Mouse (Mus musculus): ENCODE results near the gene Emx1. TPM values are rescaled to one million over a fixed set of nuclear protein-coding genes. Genes with fewer than 3 reads are reported as not detected.

The Emx1 gene
- polyA plus RNA-seq, 1 experiment from 2014 or later = not detected

GRCm38 (mm10) chr6:85191751-85192440 lies 4.7 kb downstream of the Emx1 start:
- Histone ChIP-seq H3K4me2 (no peak overlapping the region), H3K4me1 (peaks cover 36% of the 10 kb centered on the region), H3K36me3 (no peaks in the 10 kb centered on the region), H3K9ac (no peak overlapping the region), H3K27ac (no peak overlapping the region), H3K4me3 (no peak overlapping the region), H3K27me3 (peaks cover 93% of the 10 kb centered on the region), H3K9me3 (no peaks in the 10 kb centered on the region)
- WGBS = 22% methylated on average over 9 of the region's 9 CpGs
- no peak for ATAC-seq (ENCODE audit: borderline replicate concordance, extremely low read depth, low FRiP score, low TSS enrichment)

- H3K9me3 ChIP-seq = no peaks in the 10 kb centered on the region
- no peak overlapping the region for H3K9ac ChIP-seq
- H3K36me3 ChIP-seq = no peaks in the 10 kb centered on the region
- H3K4me3 ChIP-seq = no peak overlapping the region
- no peak for ATAC-seq (ENCODE audit: borderline replicate concordance, extremely low read depth, low FRiP score, low TSS enrichment)
- H3K27me3 ChIP-seq = peaks cover 90% of the 10 kb centered on the region
- no peak overlapping the region for H3K27ac ChIP-seq
- 5% methylated on average over 29 of the region's 29 CpGs for WGBS
- H3K4me1 ChIP-seq = peaks cover 19% of the 10 kb centered on the region
- no peak overlapping the region for H3K4me2 ChIP-seq
Observed at GRCm38 (mm10) chr6:85193381-85194318, 6.4 kb downstream of the Emx1 start.

GRCm38 (mm10) chr6:85197951-85198350 lies 10.7 kb downstream of the Emx1 start:
- H3K4me3 ChIP-seq = no peak overlapping the region
- 47% methylated on average over 2 of the region's 2 CpGs for WGBS
- H3K36me3 ChIP-seq = no peaks in the 10 kb centered on the region
- peaks cover 4% of the 10 kb centered on the region; the same call in 1 of the 2 replicates for H3K4me1 ChIP-seq
- H3K27ac ChIP-seq = no peak overlapping the region
- no peak overlapping the region for H3K4me2 ChIP-seq
- H3K9me3 ChIP-seq = no peaks in the 10 kb centered on the region
- ATAC-seq (ENCODE audit: borderline replicate concordance, extremely low read depth, low FRiP score, low TSS enrichment) = no peak
- H3K9ac ChIP-seq = no peak overlapping the region
- H3K27me3 ChIP-seq = peaks cover 57% of the 10 kb centered on the region

GRCm38 (mm10) chr6:85206182-85206938 lies 19.1 kb downstream of the Emx1 start:
- Histone ChIP-seq H3K4me2 (0 out of 2 replicates have a peak overlapping the region, but pooled peaks have one; percentile 6), H3K4me3 (no peak overlapping the region), H3K9me3 (no peaks in the 10 kb centered on the region), H3K36me3 (no peaks in the 10 kb centered on the region), H3K9ac (no peak overlapping the region), H3K27me3 (peaks cover 12% of the 10 kb centered on the region; the same call in 1 of the 2 replicates), H3K27ac (no peak overlapping the region), H3K4me1 (peaks cover 5% of the 10 kb centered on the region; the same call in 1 of the 2 replicates)
- ATAC-seq (ENCODE audit: borderline replicate concordance, extremely low read depth, low FRiP score, low TSS enrichment) = no peak
- 30% methylated on average over 16 of the region's 16 CpGs for WGBS

GRCm38 (mm10) chr6:85206939-85207285 lies 19.7 kb downstream of the Emx1 start:
- Histone ChIP-seq H3K9me3 (no peaks in the 10 kb centered on the region), H3K27ac (no peak overlapping the region), H3K4me2 (0 out of 2 replicates have a peak overlapping the region, but pooled peaks have one; percentile 6), H3K4me3 (no peak overlapping the region), H3K36me3 (no peaks in the 10 kb centered on the region), H3K27me3 (peaks cover 12% of the 10 kb centered on the region; the same call in 1 of the 2 replicates), H3K4me1 (peaks cover 5% of the 10 kb centered on the region; the same call in 1 of the 2 replicates), H3K9ac (no peak overlapping the region)
- peak; percentile 41; the same call in 1 of the 2 replicates for ATAC-seq (ENCODE audit: borderline replicate concordance, extremely low read depth, low FRiP score, low TSS enrichment)
- WGBS = 28% methylated on average over 15 of the region's 15 CpGs

GRCm38 (mm10) chr6:85207345-85207744 lies 20.1 kb downstream of the Emx1 start:
- H3K9ac ChIP-seq = no peak overlapping the region
- H3K4me1 ChIP-seq = peaks cover 5% of the 10 kb centered on the region; the same call in 1 of the 2 replicates
- no peak for ATAC-seq (ENCODE audit: borderline replicate concordance, extremely low read depth, low FRiP score, low TSS enrichment)
- no peaks in the 10 kb centered on the region for H3K9me3 ChIP-seq
- H3K4me3 ChIP-seq = no peak overlapping the region
- no peaks in the 10 kb centered on the region for H3K36me3 ChIP-seq
- H3K27ac ChIP-seq = no peak overlapping the region
- H3K27me3 ChIP-seq = peaks cover 12% of the 10 kb centered on the region; the same call in 1 of the 2 replicates
- 56% methylated on average over 5 of the region's 5 CpGs for WGBS
- H3K4me2 ChIP-seq = 0 out of 2 replicates have a peak overlapping the region, but pooled peaks have one; percentile 6

- WGBS = 70% methylated on average over 9 of the region's 9 CpGs
- Histone ChIP-seq H3K4me1 (peaks cover 5% of the 10 kb centered on the region; the same call in 1 of the 2 replicates), H3K4me2 (no peak overlapping the region), H3K27me3 (peaks cover 12% of the 10 kb centered on the region; the same call in 1 of the 2 replicates), H3K36me3 (no peaks in the 10 kb centered on the region), H3K4me3 (no peak overlapping the region), H3K27ac (no peak overlapping the region), H3K9me3 (no peaks in the 10 kb centered on the region), H3K9ac (no peak overlapping the region)
- ATAC-seq (ENCODE audit: borderline replicate concordance, extremely low read depth, low FRiP score, low TSS enrichment) = no peak
Observed at GRCm38 (mm10) chr6:85209226-85209967, 22.2 kb downstream of the Emx1 start.

- Histone ChIP-seq H3K9ac (no peak overlapping the region), H3K9me3 (no peaks in the 10 kb centered on the region), H3K27me3 (peaks cover 12% of the 10 kb centered on the region; the same call in 1 of the 2 replicates), H3K27ac (no peak overlapping the region), H3K4me3 (no peak overlapping the region), H3K4me1 (peaks cover 5% of the 10 kb centered on the region; the same call in 1 of the 2 replicates), H3K4me2 (no peak overlapping the region), H3K36me3 (no peaks in the 10 kb centered on the region)
- WGBS = 28% methylated on average over 1 of the region's 1 CpGs
- no peak for ATAC-seq (ENCODE audit: borderline replicate concordance, extremely low read depth, low FRiP score, low TSS enrichment)
Observed at GRCm38 (mm10) chr6:85210686-85211085, 23.4 kb downstream of the Emx1 start.

GRCm38 (mm10) chr6:85218251-85218650 lies 31.0 kb downstream of the Emx1 start:
- H3K27ac ChIP-seq = no peak overlapping the region
- peaks cover 8% of the 10 kb centered on the region for H3K4me1 ChIP-seq
- H3K9ac ChIP-seq = no peak overlapping the region
- H3K4me3 ChIP-seq = no peak overlapping the region
- H3K36me3 ChIP-seq = no peaks in the 10 kb centered on the region
- no peak overlapping the region for H3K4me2 ChIP-seq
- no peaks in the 10 kb centered on the region for H3K9me3 ChIP-seq
- 44% methylated on average over 4 of the region's 4 CpGs for WGBS
- no peaks in the 10 kb centered on the region for H3K27me3 ChIP-seq
- no peak for ATAC-seq (ENCODE audit: borderline replicate concordance, extremely low read depth, low FRiP score, low TSS enrichment)

GRCm38 (mm10) chr6:85218684-85219445 lies 31.6 kb downstream of the Emx1 start:
- Histone ChIP-seq H3K27me3 (no peaks in the 10 kb centered on the region), H3K27ac (no peak overlapping the region), H3K4me1 (peaks cover 8% of the 10 kb centered on the region), H3K9me3 (no peaks in the 10 kb centered on the region), H3K4me3 (no peak overlapping the region), H3K36me3 (no peaks in the 10 kb centered on the region), H3K9ac (no peak overlapping the region), H3K4me2 (no peak overlapping the region)
- ATAC-seq (ENCODE audit: borderline replicate concordance, extremely low read depth, low FRiP score, low TSS enrichment) = no peak
- WGBS = 37% methylated on average over 5 of the region's 5 CpGs

Data from lung, embryonic 15.5 days (tissue).